Mouse (Mus musculus) cerebellum, adult 2 months (tissue): Measurements from ENCODE around the gene Mob3b.

Experiments used
- CTCF ChIP-seq: fragments of 200-500 bp; IDR thresholded peaks from 2 replicates; pipeline ENCODE4 v1.5.1; 2011; ENCODE audit warnings: low read depth, mild to moderate bottlenecking, control low read depth, low read length, moderate library complexity, borderline replicate concordance; ENCODE audit not compliant: insufficient read depth
- POLR2A ChIP-seq: fragments of 200-500 bp; IDR thresholded peaks from 2 replicates; pipeline ENCODE4 v1.6.1; 2011; ENCODE audit warnings: low read length, control low read depth, borderline replicate concordance; ENCODE audit not compliant: insufficient read depth

GRCm38 (mm10) chr4:35066163-35066562 lies 91.1 kb downstream of the Mob3b start:
- TF ChIP-seq CTCF (no peak), POLR2A (no peak)
